Mouse (Mus musculus) cerebral cortex, adult 2 months (tissue): ENCODE measurements around the gene Gngt1.

Source experiments
- WGBS: fragments of 180-500 bp; shearing (Covaris S2); methylation state at CpG from one replicate; pipeline ENCODE4 v1.1.7; 2018; 5-methylcytosine and 5-hydroxymethylcytosine counted together

Gngt1 gene

DNA sequence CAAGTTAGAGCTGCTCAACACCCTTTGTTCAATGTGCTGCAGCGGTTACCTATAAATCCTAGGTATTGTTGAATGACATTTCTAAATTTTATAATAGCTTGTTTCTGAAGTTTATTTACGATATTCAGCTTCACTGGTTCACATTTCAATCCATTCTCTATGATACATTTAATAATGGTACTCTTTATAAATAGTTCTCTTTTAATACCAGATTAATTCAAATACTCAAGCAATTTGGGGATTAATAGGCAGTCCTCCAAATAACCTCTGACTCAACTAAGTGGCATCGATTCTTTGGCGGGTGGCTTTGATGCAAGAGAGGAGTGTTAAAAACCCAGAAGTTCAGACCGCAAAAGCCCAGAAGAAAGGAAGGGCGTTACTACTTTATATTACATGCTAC lies at the start of gene Gngt1:
Gene Gngt1 (plus strand): TSS at position 301 of the 400 bp plus-strand sequence.
- WGBS: 84% methylated on average over 6 of the region's 6 CpGs

- WGBS: 77% methylated on average over 4 of the region's 4 CpGs
These were observed 38.6 kb upstream of the Gngt1 start for GRCm38 (mm10) chr6:3954969-3955368.

GRCm38 (mm10) chr6:3967676-3968626 lies 25.6 kb upstream of the Gngt1 start:
- 19% methylated on average over 31 of the region's 31 CpGs for WGBS

DNA sequence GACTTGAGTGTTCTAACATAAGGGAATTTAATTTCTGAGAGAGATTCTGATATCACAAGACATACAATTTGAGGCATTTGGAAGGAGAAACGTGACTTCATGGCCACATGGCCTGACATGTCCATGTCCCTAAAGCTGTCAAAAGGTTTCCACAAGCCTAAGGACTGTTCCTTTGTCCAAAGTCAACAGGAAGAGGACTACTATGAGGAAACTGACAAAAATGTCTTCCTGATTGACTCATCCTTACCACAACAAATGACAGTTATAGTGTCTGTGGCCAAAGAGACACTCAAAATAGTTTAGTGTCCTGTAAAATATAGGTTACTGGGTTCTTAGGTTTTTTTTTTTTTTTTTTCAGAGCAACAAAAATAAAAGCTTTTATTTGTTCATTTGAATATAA lies 19.9 kb upstream of the Gngt1 start:
- WGBS: 73% methylated on average over 1 of the region's 1 CpGs

DNA sequence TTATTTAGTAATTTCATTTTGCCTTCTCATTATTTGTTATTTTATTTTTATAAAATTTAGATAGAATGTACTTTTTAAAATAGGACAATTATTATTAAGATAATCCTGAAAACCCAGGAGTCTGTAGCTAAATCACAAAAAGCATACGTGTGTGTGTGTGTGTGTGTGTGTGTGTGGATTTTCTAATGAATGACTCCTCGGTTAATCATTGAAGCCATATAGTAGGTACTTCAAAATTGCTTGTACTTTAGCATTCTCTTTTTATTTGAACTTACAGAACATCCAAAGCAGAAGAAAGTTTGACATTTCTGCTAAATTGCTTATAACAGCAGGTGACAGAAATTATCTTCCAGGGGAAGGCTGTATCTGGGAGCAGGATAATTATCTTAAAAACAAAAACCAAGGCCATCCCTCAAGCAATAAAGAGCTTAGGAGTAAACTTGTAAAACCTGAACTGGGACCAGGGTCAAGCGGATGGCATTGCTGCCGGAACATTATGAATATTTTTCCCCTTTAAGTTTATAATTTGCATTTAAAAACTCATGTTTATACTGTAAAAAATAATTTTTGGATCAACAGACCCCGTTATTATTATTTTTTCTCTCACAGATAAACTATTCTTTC lies 10.8 kb upstream of the Gngt1 start:
- WGBS: 90% methylated on average over 5 of the region's 5 CpGs

GRCm38 (mm10) chr6:3988750-3989149 lies 4.8 kb upstream of the Gngt1 start, which contains the start of gene Tfpi2:
Gene Tfpi2, minus strand, starts transcription at chr6:3988919.
- WGBS: 94% methylated on average over 3 of the region's 3 CpGs

DNA sequence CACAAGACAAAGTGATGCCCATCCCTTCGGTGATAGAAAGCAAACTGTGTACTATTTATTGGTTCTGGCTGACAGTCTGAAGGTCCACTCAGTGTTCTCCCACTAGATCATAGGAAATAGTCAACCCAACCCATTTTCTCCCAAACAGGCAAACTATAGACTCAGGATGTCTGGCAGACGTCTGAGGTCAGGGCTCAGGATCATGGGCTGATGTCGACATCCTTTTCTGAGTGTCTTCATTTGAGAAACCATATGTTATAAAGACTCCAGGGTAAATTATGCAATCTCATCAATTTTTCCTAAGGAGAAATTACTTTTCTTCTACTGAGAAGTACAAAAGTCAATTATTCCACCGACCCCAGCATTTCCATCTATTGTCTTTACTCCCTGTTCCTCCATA lies 4.5 kb downstream of the Gngt1 start:
- WGBS: 83% methylated on average over 4 of the region's 4 CpGs

- WGBS: 38% methylated on average over 6 of the region's 6 CpGs
These were observed 5.7 kb downstream of the Gngt1 start for GRCm38 (mm10) chr6:3999296-3999695.

- WGBS: 75% methylated on average over 3 of the region's 3 CpGs
These were observed 7.1 kb downstream of the Gngt1 start for GRCm38 (mm10) chr6:4000716-4001115.

GRCm38 (mm10) chr6:4003445-4003844 lies 9.9 kb downstream of the Gngt1 start:
- WGBS: 41% methylated on average over 4 of the region's 4 CpGs

GRCm38 (mm10) chr6:4003890-4004306 lies 10.3 kb downstream of the Gngt1 start, which contains the start of gene Gng11:
Gene Gng11, plus strand, starts transcription at chr6:4003904.
- 8% methylated on average over 19 of the region's 19 CpGs for WGBS

DNA sequence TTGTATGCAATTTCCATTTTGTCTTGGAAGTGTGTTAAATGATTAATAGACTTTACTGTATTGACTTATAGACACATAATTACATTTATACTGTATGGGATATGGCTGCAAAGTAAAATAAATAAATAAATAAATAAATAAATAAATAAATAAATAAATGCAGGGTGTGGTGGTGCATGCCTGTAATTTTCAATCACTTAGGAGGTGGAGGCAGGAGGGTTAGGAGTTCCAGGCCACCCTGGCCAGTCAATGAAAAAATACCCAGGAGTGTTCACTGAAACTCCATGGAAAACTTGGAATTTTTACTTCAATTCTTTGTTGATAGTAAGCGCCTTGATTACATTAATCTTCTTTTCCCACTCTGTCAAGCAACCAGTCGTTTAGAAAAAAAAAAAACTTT lies 11.2 kb downstream of the Gngt1 start:
- 64% methylated on average over 2 of the region's 2 CpGs for WGBS

GRCm38 (mm10) chr6:4008501-4009040 lies 15.0 kb downstream of the Gngt1 start:
- WGBS: 56% methylated on average over 2 of the region's 2 CpGs

- WGBS: 94% methylated on average over 1 of the region's 1 CpGs
These were observed 29.1 kb downstream of the Gngt1 start for GRCm38 (mm10) chr6:4022645-4023044.

DNA sequence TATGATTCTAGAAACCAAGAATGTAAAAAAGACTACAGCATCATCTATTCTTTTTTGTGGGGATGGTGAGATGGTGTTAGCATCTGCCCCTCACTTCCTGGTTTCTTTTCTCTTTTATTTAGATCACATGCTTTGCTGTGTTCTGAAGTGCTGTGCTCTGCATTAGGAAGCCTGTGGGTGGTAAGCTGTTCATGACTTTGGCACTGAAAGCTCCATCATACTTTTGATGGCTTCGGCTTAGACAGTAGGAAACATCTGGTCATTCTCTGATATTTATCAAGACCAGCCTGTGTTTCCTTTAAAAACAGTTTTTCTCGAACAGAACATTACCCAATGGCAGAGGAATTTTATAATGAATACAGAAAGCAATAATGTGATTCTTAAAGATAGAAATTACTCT lies 32.8 kb downstream of the Gngt1 start:
- WGBS: 58% methylated on average over 2 of the region's 2 CpGs

DNA sequence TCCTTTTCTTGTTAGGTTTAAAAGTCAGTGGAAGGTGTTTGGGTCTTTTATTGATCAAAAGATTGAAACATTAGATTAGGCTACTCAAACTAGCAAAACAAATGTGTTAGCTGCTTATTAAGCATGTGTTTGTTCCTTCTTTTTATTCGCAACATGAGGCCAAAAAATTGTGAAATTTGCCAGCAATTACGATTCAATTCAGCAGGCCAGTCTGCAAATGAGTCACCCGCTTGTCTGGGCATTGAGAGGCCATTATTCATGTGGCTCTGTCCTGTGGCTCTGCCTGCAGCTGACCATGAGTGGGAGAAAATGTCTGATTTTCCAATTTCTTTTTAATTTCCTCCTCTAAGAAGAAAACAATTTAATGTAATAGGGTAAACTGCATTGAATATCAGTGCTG lies 37.4 kb downstream of the Gngt1 start:
- 72% methylated on average over 3 of the region's 3 CpGs for WGBS

DNA sequence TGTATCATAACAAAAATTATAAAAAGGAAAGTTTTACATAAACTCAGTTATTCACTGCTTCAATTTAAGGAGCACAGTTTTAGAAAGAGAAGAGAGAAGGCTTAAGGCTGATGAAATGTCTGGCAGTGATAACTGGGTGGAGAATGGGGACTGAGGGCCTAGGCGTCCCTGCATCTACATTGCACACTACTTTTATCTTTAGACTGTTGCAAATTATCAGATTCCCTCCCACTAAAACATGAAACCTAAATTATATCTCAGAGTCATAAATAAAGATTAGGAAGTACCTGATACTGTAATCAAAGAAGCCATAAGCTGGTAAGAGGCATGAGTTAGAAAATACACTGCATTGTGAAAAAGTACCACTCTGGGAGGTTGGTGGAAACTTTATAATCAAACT lies 48.2 kb downstream of the Gngt1 start:
- WGBS: 95% methylated on average over 1 of the region's 1 CpGs
